Mouse (Mus musculus) lung, adult 2 months (tissue): ENCODE results near the gene Zfp362. TPM values are rescaled to one million over a fixed set of nuclear protein-coding genes. Genes with fewer than 3 reads are reported as not detected.

Experiments
- DNase-seq: peaks from one replicate; pipeline ENCODE4 v3.0.0; 2022
- H3K4me1 ChIP-seq: fragments of 200-500 bp; 2 replicates; pipeline ENCODE4 v1.6.1; 2011; ENCODE audit warnings: low read length; ENCODE audit not compliant: control insufficient read depth, insufficient read depth
- H3K4me3 ChIP-seq: fragments of 200-500 bp; replicated peaks from 2 replicates; pipeline ENCODE3; 2011; ENCODE audit warnings: low read depth, mild to moderate bottlenecking, control low read depth, low read length; ENCODE audit errors: extremely low read depth
- CTCF ChIP-seq: fragments of 200-500 bp; IDR thresholded peaks from 2 replicates; pipeline ENCODE4 v1.5.1; 2011; ENCODE audit warnings: mild to moderate bottlenecking, low read length, control low read depth; ENCODE audit not compliant: insufficient read depth
- POLR2A ChIP-seq: fragments of 200-500 bp; IDR thresholded peaks from 2 replicates; pipeline ENCODE4 v1.6.1; 2011; ENCODE audit warnings: low read depth, mild to moderate bottlenecking, control low read depth, low read length, borderline replicate concordance; ENCODE audit errors: extremely low read depth
- WGBS: fragments of 180-500 bp; shearing (Covaris S2); methylation state at CpG from one replicate; pipeline ENCODE4 v1.1.7; 2018; 5-methylcytosine and 5-hydroxymethylcytosine counted together
- polyA plus RNA-seq: library from polyadenylated mRNA; depleted of rRNA; stranded (reverse); fragments of >200 nt; gene quantifications from 2 replicates; pipeline ENCODE4 v1.2.3, GENCODE M21; 2012

The Zfp362 gene
- polyA plus RNA-seq, 1 experiment, result 43.8 TPM

DNA sequence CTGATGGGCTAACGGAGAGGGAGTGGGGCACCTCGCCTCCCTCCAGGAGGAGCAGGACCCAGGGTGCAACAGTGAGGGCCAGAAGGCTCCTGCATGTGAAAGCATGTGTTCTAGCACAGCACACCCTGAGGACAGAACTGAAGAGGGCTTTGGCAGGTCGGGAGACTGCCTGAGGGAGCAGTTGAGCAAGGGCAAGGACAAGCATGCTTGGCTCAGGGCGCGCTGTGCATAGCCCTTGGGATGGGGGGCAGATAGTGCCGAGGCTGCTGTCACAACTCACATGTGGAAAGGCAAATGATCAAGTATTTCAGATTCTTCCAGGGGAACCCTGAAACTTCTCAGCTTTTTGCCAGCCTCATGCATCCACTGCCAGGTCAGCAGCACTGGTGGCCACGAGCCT, 57.5 kb downstream of the Zfp362 start:
- TF ChIP-seq POLR2A, result no peak
- no peak for TF ChIP-seq CTCF
- Histone ChIP-seq H3K4me1 (0 out of 2 replicates have a peak, but pooled peaks cover under 1% of the 10 kb centered on the region), H3K4me3 (no peak overlapping the region)
- DNase-seq, result no peak
- 74% methylated on average over 7 of the region's 7 CpGs for WGBS

DNA sequence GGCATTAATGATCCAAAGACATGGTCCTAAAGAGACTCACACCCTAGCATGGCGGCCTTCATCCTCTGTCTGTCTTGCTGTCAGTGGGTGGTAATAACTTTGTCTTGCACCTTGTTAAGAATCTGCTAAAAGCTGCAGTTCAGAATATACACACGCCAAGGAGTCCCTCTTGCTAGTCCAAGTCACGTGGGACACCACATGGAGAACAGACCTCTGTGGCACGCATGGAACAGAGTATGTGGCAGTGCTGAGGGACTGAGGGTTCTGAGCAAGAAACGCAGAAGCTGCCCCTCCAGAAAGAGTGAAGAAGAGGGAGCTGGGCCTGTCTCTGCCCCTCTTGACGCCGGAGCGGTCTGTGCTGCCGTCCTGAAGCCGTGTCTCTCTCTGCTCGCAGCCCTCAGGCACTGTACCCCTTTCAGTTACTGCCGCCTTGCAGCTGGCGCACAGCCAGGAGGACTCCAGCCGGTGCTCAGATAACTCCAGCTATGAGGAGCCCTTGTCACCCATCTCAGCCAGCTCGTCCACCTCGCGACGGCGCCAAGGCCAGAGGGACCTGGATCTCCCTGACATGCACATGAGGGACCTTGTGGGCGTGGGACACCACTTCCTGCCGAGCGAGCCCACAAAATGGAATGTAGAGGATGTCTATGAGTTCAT, 58.1 kb downstream of the Zfp362 start:
- DNase-seq, result no peak
- no peak overlapping the region for H3K4me3 ChIP-seq
- 68% methylated on average over 22 of the region's 22 CpGs for WGBS
- 0 out of 2 replicates have a peak, but pooled peaks cover 4% of the 10 kb centered on the region for H3K4me1 ChIP-seq
- TF ChIP-seq POLR2A (no peak), CTCF (no peak)

DNA sequence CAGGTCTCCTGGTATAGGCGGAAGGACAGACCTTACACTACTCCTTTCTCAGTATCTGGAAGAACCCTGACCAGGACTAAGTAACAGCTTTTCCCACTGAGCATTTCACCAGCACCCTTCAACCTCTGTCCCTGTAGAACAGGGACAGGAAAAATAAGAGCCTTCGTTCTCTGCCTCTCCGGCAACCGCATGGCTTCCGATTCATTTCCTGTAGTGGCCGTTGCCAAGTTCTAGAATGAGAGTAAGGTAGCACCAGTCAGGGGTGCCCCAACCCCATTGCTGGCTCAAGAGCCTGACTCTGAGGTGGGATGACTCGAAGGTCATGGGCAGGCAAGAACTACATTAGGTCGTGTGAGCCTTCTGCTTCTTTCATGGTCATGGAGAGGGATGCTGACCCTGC, 60.7 kb downstream of the Zfp362 start:
- WGBS, result 65% methylated on average over 8 of the region's 8 CpGs
- DNase-seq, result no peak
- TF ChIP-seq POLR2A, result no peak
- TF ChIP-seq CTCF, result no peak
- 0 out of 2 replicates have a peak, but pooled peaks cover 8% of the 10 kb centered on the region for H3K4me1 ChIP-seq
- no peak overlapping the region for H3K4me3 ChIP-seq

DNA sequence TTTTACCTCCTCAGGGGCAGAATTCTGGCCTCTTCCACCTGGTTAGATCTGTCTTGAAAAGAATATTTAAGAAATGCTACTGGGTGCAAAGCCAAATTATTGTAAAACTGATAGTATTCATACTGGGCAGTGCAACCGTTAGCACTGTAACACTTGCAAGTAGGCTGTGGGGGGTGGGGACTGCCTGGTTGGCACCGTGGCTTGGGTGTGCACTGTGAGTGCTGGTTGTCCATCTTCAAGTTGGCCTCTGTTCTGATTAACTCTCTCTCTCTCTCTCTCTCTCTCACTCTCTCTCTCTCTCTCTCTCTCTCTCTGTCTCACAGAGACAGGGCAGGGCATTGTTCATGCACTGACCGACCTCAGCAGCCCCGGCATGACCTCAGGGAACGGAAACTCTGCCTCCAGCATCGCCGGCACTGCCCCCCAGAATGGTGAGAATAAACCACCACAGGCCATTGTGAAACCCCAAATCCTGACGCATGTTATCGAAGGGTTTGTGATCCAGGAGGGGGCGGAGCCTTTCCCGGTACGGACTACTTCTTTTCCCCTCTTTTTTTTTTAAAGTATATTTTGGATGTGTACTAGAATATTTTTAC, 62.7 kb downstream of the Zfp362 start:
- 42% methylated on average over 12 of the region's 12 CpGs for WGBS
- no peak for DNase-seq
- no peak overlapping the region for H3K4me3 ChIP-seq
- TF ChIP-seq CTCF, result no peak
- no peak for TF ChIP-seq POLR2A
- H3K4me1 ChIP-seq, result peaks cover 11% of the 10 kb centered on the region; the same call in 1 of the 2 replicates

DNA sequence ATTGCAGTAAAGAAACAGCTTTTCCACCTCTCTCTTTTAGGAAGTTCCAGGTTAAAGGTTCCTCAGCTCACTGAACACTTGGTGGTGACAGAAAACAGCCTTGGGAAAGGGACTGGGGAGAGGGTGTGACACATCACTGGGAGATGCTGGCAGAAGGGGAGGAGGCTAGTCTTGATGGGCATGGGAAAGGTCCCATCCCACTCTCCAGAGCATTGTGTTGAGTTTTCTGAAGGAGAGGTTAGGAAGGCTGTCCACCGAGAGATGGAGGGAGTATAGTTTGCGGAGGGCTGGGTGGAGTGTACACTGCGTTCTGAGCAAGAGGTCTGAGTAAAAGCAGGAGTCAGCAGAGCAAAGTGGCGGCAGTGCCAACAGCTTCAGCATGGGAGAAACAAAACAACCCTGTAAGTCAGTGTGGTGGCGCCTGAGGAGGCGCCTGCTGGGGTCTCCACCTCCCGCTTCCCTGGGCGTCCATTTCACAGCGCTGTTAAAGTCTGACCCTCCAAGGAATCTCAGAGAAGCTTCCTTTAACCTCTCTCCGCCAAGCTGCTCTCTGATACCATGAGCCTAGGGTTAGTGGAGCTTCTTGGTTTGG, 63.4 kb downstream of the Zfp362 start:
- peaks cover 15% of the 10 kb centered on the region for H3K4me1 ChIP-seq
- TF ChIP-seq CTCF (no peak), POLR2A (no peak)
- 57% methylated on average over 10 of the region's 10 CpGs for WGBS
- no peak overlapping the region for H3K4me3 ChIP-seq
- DNase-seq, result no peak

DNA sequence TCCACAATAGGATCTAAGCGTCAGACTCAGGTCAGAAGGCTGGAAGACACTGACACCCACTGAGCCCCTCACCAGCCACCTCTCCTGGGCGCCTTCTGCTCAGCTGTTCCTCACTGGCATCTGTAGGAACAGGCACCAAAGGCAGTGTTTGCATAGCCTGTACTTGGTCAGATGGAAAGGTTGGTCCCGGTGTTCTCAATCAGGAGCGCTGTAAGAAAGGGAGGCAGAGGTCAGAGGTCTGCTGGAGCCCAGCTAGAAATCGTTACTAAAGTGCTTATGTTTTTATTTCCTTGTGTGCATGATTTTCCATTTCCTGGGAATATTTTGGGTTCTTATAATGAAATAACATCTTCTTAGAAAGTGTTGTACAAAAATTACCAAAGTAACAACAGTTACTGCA, 63.9 kb downstream of the Zfp362 start:
- 43% methylated on average over 5 of the region's 5 CpGs for WGBS
- TF ChIP-seq CTCF, result no peak
- TF ChIP-seq POLR2A, result no peak

DNA sequence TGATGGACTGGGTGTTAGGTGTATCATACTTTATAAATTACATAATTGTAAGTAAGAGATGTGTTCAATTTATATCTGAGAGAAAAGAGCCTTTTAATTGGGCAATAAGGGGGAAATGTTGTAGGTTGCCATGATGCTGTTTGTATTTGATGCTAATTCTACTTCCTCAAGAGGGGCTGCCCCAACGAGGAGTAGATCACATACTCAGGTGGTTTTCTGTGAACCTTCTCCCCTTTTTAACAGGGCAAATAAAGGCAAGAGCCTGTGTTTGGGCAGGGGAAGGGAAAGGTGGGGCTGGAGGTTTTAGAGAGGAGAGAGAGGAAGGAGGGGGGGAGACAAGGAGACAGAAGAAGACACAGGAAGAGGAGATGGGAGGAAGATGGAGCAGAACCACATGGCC, 65.0 kb downstream of the Zfp362 start:
- Histone ChIP-seq H3K4me3 (no peak overlapping the region), H3K4me1 (peaks cover 27% of the 10 kb centered on the region)
- 27% methylated on average over 1 of the region's 1 CpGs for WGBS
- DNase-seq, result no peak
- TF ChIP-seq CTCF (no peak), POLR2A (no peak)

More for the DNA sequence above, 63.9 kb downstream of the Zfp362 start:
- Histone ChIP-seq H3K4me1 (peaks cover 20% of the 10 kb centered on the region), H3K4me3 (no peak overlapping the region)
- no peak for DNase-seq

DNA sequence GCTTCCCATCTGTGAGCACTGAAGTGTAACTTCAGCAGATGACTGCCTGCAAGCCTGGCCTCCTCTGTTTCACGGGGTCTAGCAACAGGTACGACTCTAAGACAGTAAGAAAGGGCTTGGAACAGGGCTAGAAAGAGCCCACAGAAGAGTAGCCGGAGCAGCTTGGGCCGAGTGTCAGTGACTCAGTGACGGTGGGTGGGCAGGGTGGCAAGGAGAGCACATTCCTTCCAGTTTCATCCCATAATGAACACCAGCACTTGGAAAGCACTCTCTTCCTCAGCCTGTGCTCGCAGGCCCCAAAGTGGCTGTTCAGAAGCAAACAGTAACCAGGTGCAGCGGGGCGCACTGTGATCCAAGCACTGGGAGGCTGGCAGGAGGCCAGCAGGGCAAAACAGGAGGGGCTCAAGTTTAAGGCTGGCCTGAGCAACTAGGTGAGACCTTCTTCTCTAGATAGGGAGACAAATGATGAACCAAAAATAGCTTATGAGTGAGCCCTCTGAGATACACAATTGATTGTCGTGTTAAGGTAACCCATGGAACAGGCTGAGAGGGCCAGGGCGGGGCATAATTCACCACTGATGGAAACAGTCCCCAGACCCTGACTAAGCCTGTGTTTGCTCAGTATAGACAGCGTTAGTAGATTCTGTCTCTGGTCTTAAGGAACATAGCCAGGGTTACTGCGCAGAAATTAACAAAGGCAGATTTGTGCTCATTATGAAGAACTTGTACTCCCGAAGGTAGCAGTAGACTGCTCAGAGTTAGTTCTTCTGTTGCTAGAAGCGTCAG, 67.8 kb downstream of the Zfp362 start:
- Histone ChIP-seq H3K4me1 (peaks cover 48% of the 10 kb centered on the region), H3K4me3 (no peak overlapping the region)
- DNase-seq, result no peak
- whole genome bisulfite sequencing, result 59% methylated on average over 14 of the region's 14 CpGs
- no peak for TF ChIP-seq CTCF
- TF ChIP-seq POLR2A, result no peak

DNA sequence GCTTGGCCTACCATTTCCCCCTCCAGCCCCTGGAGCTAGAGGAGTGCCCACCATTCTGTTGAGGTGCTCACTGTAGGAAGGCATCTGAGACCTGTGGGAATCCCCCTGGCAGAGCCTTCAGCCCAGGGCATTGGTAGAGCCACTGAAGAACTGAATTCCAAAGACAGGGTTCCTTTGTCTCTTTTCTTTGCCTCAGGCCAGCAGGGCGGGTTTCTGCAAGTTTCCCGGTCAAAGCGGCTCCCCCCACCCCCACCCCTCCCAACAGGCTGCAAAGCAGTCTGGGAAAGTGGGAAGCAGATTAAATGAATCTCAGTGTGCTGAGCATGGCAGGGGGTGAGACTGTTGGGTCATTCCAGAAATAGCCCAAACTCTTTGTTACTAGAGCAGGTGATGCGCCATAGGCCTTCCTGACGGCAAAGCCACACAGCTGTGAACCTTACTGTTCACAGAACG, 68.7 kb downstream of the Zfp362 start:
- Histone ChIP-seq H3K4me1 (peaks cover 49% of the 10 kb centered on the region), H3K4me3 (no peak overlapping the region)
- WGBS, result 31% methylated on average over 6 of the region's 6 CpGs
- no peak for DNase-seq
- TF ChIP-seq POLR2A (no peak), CTCF (no peak)
